Mouse (Mus musculus) hindbrain, postnatal 0 days (tissue): ENCODE data around the gene Actbl2. TPM values are rescaled to one million over a fixed set of nuclear protein-coding genes. Genes with fewer than 3 reads are reported as not detected.

Source experiments
- ATAC-seq: fragments of 200-750 bp; cut with Nextera tagmentation; 2 replicates; pipeline ENCODE4 v1.8.0; 2017; ENCODE audit warnings: mild to moderate bottlenecking, moderate TSS enrichment, moderate library complexity
- DNase-seq: peaks from one replicate; pipeline ENCODE4 v3.0.0-alpha.2; 2015; ENCODE audit warnings: low spot score
- H3K27ac ChIP-seq: fragments of 300-500 bp; sonication (generic); 2 replicates; pipeline ENCODE4 v1.5.1; 2014; ENCODE audit warnings: mild to moderate bottlenecking
- H3K27me3 ChIP-seq: fragments of 300-500 bp; sonication (generic); 2 replicates; pipeline ENCODE4 v1.6.1; 2014; ENCODE audit warnings: low read length, mixed read lengths; ENCODE audit not compliant: insufficient read depth
- H3K36me3 ChIP-seq: fragments of 300-500 bp; sonication (generic); 2 replicates; pipeline ENCODE4 v1.6.1; 2014; ENCODE audit warnings: low read length, mixed read lengths; ENCODE audit not compliant: insufficient read depth
- H3K4me1 ChIP-seq: fragments of 300-500 bp; sonication (generic); 2 replicates; pipeline ENCODE4 v1.6.1; 2014; ENCODE audit warnings: antibody characterized with exemption, low read length, mixed read lengths; ENCODE audit not compliant: insufficient read depth
- H3K4me2 ChIP-seq: fragments of 300-500 bp; sonication (generic); 2 replicates; pipeline ENCODE4 v1.6.1; 2014; ENCODE audit warnings: low read depth, mild to moderate bottlenecking, low read length, moderate library complexity, mixed read lengths
- H3K4me3 ChIP-seq: fragments of 300-500 bp; sonication (generic); 2 replicates; pipeline ENCODE4 v1.5.1; 2014; ENCODE audit warnings: low read length
- H3K9ac ChIP-seq: fragments of 300-500 bp; sonication (generic); replicated peaks from 2 replicates; pipeline ENCODE4 v1.6.1; 2014; ENCODE audit warnings: mild to moderate bottlenecking, low read length, moderate library complexity, mixed read lengths
- H3K9me3 ChIP-seq: fragments of 300-500 bp; sonication (generic); 2 replicates; pipeline ENCODE4 v1.6.1; 2016; ENCODE audit warnings: low read length, mixed read lengths
- CTCF ChIP-seq: IDR thresholded peaks from 2 replicates; pipeline ENCODE4 v1.5.1; 2016; ENCODE audit warnings: antibody characterized with exemption, control low read depth, low read depth
- WGBS: fragments of 180-500 bp; shearing (Covaris S2); extraction: QIAGEN DNeasy Blood & Tissue Kit; methylation state at CpG from one replicate; pipeline ENCODE4 v1.1.7; 2014; 5-methylcytosine and 5-hydroxymethylcytosine counted together
- polyA plus RNA-seq: library from polyadenylated mRNA; unstranded; fragments of >200 nt; fragmentation: Nextera tagmentation; extraction: Ambion mirVana; gene quantifications from 2 replicates; pipeline ENCODE4 v1.2.1, GENCODE M21; 2015
- total RNA-seq: library from RNA; depleted of rRNA; stranded (reverse); fragments of >200 nt; gene quantifications from 2 replicates; pipeline ENCODE4 v1.2.3, GENCODE M21; 2014

Actbl2 gene
- total and polyA plus RNA-seq, 2 experiments from 2014 or later: 0.05 TPM; not detected in 1

DNA sequence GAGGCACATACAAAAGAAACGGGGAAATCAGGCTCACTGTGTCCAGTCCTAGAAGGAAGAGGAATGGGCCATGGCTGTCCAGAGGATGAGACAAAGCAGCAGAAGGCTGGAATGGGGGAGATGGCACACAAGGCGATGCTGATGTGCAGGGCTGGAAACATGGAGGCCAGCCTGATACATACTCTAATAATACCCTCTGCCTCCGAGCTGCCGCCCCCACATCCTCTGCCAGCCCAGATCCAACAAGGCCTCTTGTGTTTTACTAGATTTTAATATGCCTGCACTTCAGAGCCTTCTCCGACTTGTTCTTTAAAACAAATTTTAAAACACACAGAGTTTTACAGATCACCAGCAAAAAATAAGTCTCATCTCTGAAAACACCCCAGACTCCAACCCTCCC is 14.2 kb downstream of the Actbl2 start:
- Histone ChIP-seq H3K9me3 (no peaks in the 10 kb centered on the region), H3K27ac (no peak overlapping the region), H3K4me1 (no peaks in the 10 kb centered on the region), H3K4me2 (no peak overlapping the region), H3K27me3 (no peaks in the 10 kb centered on the region), H3K9ac (no peak overlapping the region), H3K4me3 (no peak overlapping the region), H3K36me3 (no peaks in the 10 kb centered on the region)
- no peak for DNase-seq
- 90% methylated on average over 5 of the region's 5 CpGs for WGBS
- ATAC-seq: no peak
- no peak for TF ChIP-seq CTCF

DNA sequence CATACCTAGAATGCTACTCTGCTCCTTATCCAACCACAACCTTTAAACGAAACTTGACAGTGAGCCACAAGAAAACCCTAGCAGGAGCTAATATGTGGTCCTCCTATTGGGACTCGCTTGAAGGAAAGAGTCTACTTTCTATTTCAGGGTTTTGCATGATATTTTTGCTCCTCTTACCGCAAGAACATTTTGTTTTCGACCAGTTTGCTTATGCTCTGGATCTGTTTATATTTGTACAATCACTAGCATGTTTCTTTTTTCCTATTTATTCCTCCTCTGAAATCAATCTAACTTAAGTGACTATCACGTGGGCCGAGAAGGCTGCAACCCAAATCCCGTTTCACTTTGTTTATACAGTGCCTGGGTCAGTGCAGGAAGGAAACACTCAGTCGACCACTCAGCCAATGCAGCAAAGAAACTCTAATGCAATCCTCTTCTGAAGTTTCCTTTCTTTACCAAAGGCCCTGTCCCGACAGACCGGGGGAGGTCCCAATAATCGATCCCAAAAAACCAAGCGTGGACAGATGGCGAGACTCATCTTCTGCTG is 15.0 kb downstream of the Actbl2 start:
- ATAC-seq (no peak), DNase-seq (no peak)
- Histone ChIP-seq H3K4me3 (no peak overlapping the region), H3K27me3 (no peaks in the 10 kb centered on the region), H3K27ac (no peak overlapping the region), H3K36me3 (no peaks in the 10 kb centered on the region), H3K4me2 (no peak overlapping the region), H3K4me1 (no peaks in the 10 kb centered on the region), H3K9me3 (no peaks in the 10 kb centered on the region), H3K9ac (no peak overlapping the region)
- no peak for TF ChIP-seq CTCF
- WGBS: 83% methylated on average over 13 of the region's 13 CpGs

- DNase-seq (no peak), ATAC-seq (no peak)
- WGBS: 50% methylated on average over 8 of the region's 8 CpGs
Measured at GRCm38 (mm10) chr13:111271868-111272267, 17.1 kb downstream of the Actbl2 start.

GRCm38 (mm10) chr13:111286461-111287385 is 31.9 kb downstream of the Actbl2 start:
- 0 out of 2 replicates have a peak, but pooled peaks have one; percentile 7 for TF ChIP-seq CTCF
- no peak overlapping the region for H3K9ac ChIP-seq
- H3K27me3 ChIP-seq: no peaks in the 10 kb centered on the region
- H3K36me3 ChIP-seq: no peaks in the 10 kb centered on the region
- WGBS: 71% methylated on average over 10 of the region's 10 CpGs
- no peaks in the 10 kb centered on the region for H3K9me3 ChIP-seq
- DNase-seq: peak; percentile 23
- no peak for ATAC-seq
- H3K27ac ChIP-seq: no peak overlapping the region
- no peaks in the 10 kb centered on the region for H3K4me1 ChIP-seq
- no peak overlapping the region for H3K4me2 ChIP-seq
- no peak overlapping the region for H3K4me3 ChIP-seq

More at GRCm38 (mm10) chr13:111271868-111272267, 17.1 kb downstream of the Actbl2 start:
- Histone ChIP-seq H3K9me3 (no peaks in the 10 kb centered on the region), H3K27me3 (no peaks in the 10 kb centered on the region), H3K36me3 (no peaks in the 10 kb centered on the region), H3K4me1 (no peaks in the 10 kb centered on the region), H3K27ac (no peak overlapping the region), H3K4me2 (no peak overlapping the region), H3K9ac (no peak overlapping the region), H3K4me3 (no peak overlapping the region)
- no peak for TF ChIP-seq CTCF

DNA sequence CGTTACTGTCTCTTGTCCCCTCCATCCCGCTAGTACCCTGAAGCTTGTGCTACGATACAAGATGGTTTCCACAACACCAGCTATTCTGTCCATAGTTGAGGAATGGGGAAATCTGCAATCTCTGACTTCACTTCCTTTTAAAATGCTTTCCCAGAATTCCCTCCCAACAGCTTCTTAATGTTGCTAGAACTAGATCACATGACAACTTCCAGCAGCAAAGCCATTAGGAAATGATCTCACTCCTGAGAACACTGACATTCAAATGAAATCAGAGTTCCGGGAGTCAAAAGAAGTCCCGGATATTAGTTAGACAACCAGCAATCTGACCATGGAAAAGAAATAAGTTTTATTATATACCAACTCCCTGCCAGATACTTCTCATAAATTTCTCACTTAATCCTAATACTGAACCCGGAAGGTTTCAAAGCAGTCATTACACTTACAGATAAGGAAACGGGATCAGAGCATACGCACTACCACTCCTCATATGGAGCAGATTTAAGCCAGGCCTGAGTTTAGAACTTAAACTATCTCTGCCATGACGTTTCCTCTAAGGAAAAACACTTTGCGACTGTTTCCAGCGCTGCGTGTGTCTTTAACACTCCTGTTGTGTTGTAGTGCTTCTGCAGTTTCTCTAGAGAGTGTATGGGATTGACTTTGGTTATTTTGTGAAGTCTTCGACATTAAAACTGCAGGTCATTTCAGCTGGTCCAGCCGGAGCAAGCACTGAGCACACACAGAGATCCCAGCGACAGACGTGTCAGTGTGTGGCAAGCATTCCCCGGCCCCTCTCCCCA is 36.5 kb downstream of the Actbl2 start:
- Histone ChIP-seq H3K27me3 (no peaks in the 10 kb centered on the region), H3K36me3 (no peaks in the 10 kb centered on the region), H3K4me1 (no peaks in the 10 kb centered on the region), H3K9ac (no peak overlapping the region), H3K4me3 (no peak overlapping the region), H3K4me2 (0 out of 2 replicates have a peak overlapping the region, but pooled peaks have one; percentile 19), H3K27ac (peak overlapping the region; percentile 79), H3K9me3 (no peaks in the 10 kb centered on the region)
- ATAC-seq (no peak), DNase-seq (no peak)
- WGBS: 64% methylated on average over 17 of the region's 17 CpGs
- no peak for TF ChIP-seq CTCF

GRCm38 (mm10) chr13:111291958-111292493 is 37.2 kb downstream of the Actbl2 start:
- Histone ChIP-seq H3K9me3 (no peaks in the 10 kb centered on the region), H3K27me3 (no peaks in the 10 kb centered on the region), H3K27ac (peak overlapping the region; percentile 79), H3K4me2 (0 out of 2 replicates have a peak overlapping the region, but pooled peaks have one; percentile 19), H3K36me3 (no peaks in the 10 kb centered on the region), H3K4me1 (no peaks in the 10 kb centered on the region), H3K4me3 (no peak overlapping the region), H3K9ac (no peak overlapping the region)
- WGBS: 23% methylated on average over 7 of the region's 7 CpGs
- peak; percentile 26; the same call in 1 of the 2 replicates for TF ChIP-seq CTCF
- ATAC-seq (peak; percentile 93), DNase-seq (peak; percentile 84)
